Mouse (Mus musculus): ENCODE results near the gene Txn2.
"Not testable (repeated sequence)": the region's sequence is repeated elsewhere in the genome, so short reads cannot be mapped to it uniquely, and the experiment has no call there.

Txn2 gene

GRCm38 (mm10) chr15:77879756-77880155 lies 49.0 kb downstream of the Txn2 start:
- no peak for DNase-seq (ENCODE audit: low read depth, low spot score)

- DNase-seq (ENCODE audit: low read depth, low spot score), result no peak
Observed at GRCm38 (mm10) chr15:77877209-77877608, 51.6 kb downstream of the Txn2 start.

- no peak for DNase-seq (ENCODE audit: low read depth, low spot score)
Observed at GRCm38 (mm10) chr15:77876716-77877115, 52.1 kb downstream of the Txn2 start.

GRCm38 (mm10) chr15:77875953-77876352 lies 52.9 kb downstream of the Txn2 start:
- no peak for DNase-seq (ENCODE audit: low read depth, low spot score)

- no peak for DNase-seq (ENCODE audit: low read depth, low spot score)
Observed at GRCm38 (mm10) chr15:77874807-77875206, 54.0 kb downstream of the Txn2 start.

GRCm38 (mm10) chr15:77874310-77874709 lies 54.5 kb downstream of the Txn2 start:
- DNase-seq (ENCODE audit: low read depth, low spot score), result no peak

GRCm38 (mm10) chr15:77873564-77873963 lies 55.2 kb downstream of the Txn2 start:
- no peak for DNase-seq (ENCODE audit: low read depth, low spot score)

GRCm38 (mm10) chr15:77872996-77873395 lies 55.8 kb downstream of the Txn2 start:
- DNase-seq (ENCODE audit: low read depth, low spot score), result no peak

- DNase-seq (ENCODE audit: low read depth, low spot score), result no peak
Observed at GRCm38 (mm10) chr15:77868340-77868739, 60.5 kb downstream of the Txn2 start.

- not testable (repeated sequence) for DNase-seq (ENCODE audit: low read depth, low spot score)
Observed at GRCm38 (mm10) chr15:77867231-77867968, 61.4 kb downstream of the Txn2 start.

- DNase-seq (ENCODE audit: low read depth, low spot score), result no peak
Observed at GRCm38 (mm10) chr15:77866583-77867220, 62.1 kb downstream of the Txn2 start.
